Mouse (Mus musculus): Measurements from ENCODE around the gene Snrpd3. TPM values are rescaled to one million over a fixed set of nuclear protein-coding genes. Genes with fewer than 3 reads are reported as not detected.

Snrpd3 gene
- polyA plus RNA-seq, 1 experiment, result 18.1 TPM

DNA sequence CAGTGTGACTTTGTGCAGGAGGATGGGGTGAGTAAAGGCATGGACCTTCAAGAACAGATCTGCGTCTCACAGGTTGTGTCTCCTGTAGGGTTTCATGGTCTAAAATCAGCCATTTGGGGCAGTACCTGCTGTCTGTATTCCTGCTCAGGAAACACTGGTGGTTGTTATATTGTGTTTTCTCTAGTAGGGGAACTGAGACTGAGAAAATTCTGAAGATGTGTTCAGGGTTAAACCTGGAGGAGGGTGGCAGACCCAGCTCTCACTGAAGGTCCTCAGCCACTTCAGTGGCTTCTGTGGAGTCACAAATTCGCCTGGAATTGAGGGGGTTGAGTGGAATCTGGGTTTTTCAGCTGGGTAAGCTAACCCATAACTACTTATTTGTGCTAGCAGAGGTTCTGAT lies 13.0 kb downstream of the Snrpd3 start:
- Histone ChIP-seq H3K36me3 (replicated peaks; ENCODE audit: low read length) (peaks cover 68% of the 10 kb centered on the region), H3K9me3 (no peaks in the 10 kb centered on the region)
- TF ChIP-seq GATA1 (IDR thresholded peaks at IDR 0.05; ENCODE audit: borderline replicate concordance, low read length), result no peak
- TF ChIP-seq FLI1 (IDR thresholded peaks at IDR 0.05; ENCODE audit: low read length), result no peak

GRCm38 (mm10) chr10:75531532-75532090 lies 14.3 kb downstream of the Snrpd3 start:
- no peak for TF ChIP-seq GATA1 (IDR thresholded peaks at IDR 0.05; ENCODE audit: borderline replicate concordance, low read length)
- TF ChIP-seq FLI1 (IDR thresholded peaks at IDR 0.05; ENCODE audit: low read length), result no peak
- Histone ChIP-seq H3K9me3 (no peaks in the 10 kb centered on the region), H3K36me3 (replicated peaks; ENCODE audit: low read length) (peaks cover 71% of the 10 kb centered on the region)

More for the DNA sequence above, 13.0 kb downstream of the Snrpd3 start:
- H3K4me1 ChIP-seq, result peaks cover 32% of the 10 kb centered on the region
- H3K27me3 ChIP-seq (replicated peaks), result no peaks in the 10 kb centered on the region
- no peak overlapping the region for H3K4me3 ChIP-seq (replicated peaks)

DNA sequence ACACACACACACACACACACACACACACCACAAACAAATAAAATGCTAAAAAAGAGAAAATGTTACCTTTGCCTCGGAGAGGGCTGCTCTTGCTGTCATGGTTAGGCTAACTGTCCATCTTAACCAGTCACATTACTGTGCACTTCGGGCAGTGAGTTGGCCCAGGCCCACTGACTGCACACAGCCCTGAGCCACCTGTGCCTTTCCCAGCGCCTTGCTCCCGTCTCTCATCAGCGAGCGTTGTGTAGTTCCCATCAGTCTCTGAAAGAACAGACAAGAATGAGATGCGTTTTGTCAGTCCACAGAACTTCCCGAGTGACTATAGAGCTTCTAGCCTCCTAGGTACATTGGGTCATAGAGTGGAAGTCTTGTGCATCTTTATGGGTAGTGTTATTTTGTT lies 16.9 kb downstream of the Snrpd3 start:
- Histone ChIP-seq H3K9me3 (peaks cover 6% of the 10 kb centered on the region; the same call in 1 of the 2 replicates), H3K27me3 (replicated peaks) (no peaks in the 10 kb centered on the region), H3K4me1 (peaks cover 28% of the 10 kb centered on the region), H3K36me3 (replicated peaks; ENCODE audit: low read length) (peaks cover 67% of the 10 kb centered on the region), H3K4me3 (replicated peaks) (no peak overlapping the region)
- TF ChIP-seq FLI1 (IDR thresholded peaks at IDR 0.05; ENCODE audit: low read length) (no peak), GATA1 (IDR thresholded peaks at IDR 0.05; ENCODE audit: borderline replicate concordance, low read length) (no peak)

More at GRCm38 (mm10) chr10:75531532-75532090, 14.3 kb downstream of the Snrpd3 start:
- Histone ChIP-seq H3K27me3 (replicated peaks) (no peaks in the 10 kb centered on the region), H3K4me3 (replicated peaks) (peak overlapping the region; percentile 50), H3K4me1 (peaks cover 28% of the 10 kb centered on the region)

- peaks cover 26% of the 10 kb centered on the region for H3K4me1 ChIP-seq
- H3K36me3 ChIP-seq (replicated peaks; ENCODE audit: low read length), result peaks cover 62% of the 10 kb centered on the region
- no peak overlapping the region for H3K4me3 ChIP-seq (replicated peaks)
- TF ChIP-seq FLI1 (IDR thresholded peaks at IDR 0.05; ENCODE audit: low read length) (no peak), GATA1 (IDR thresholded peaks at IDR 0.05; ENCODE audit: borderline replicate concordance, low read length) (no peak)
- H3K9me3 ChIP-seq, result peaks cover 6% of the 10 kb centered on the region; the same call in 1 of the 2 replicates
- peaks cover 2% of the 10 kb centered on the region for H3K27me3 ChIP-seq (replicated peaks)
Observed at GRCm38 (mm10) chr10:75534934-75535333, 17.6 kb downstream of the Snrpd3 start.

DNA sequence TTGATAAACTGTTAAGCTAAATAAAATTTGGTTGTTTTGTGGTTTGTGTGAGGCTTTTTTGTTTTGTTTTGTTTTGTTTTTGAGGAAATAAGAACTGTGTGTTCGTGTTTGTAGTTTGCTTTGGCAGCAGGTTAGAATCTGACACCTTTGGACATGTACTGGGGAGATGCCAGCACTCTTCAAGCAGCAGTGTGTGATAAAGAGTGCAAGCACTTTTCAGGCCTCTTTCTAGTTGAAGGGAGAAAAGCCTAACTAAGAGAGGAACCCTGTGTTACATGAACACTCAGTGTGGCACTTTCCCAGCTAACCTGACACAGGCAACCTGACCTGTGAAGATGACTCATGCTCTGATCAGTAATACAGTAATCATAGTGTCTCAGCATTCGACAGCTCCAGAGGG lies 18.1 kb downstream of the Snrpd3 start:
- TF ChIP-seq FLI1 (IDR thresholded peaks at IDR 0.05; ENCODE audit: low read length) (no peak), GATA1 (IDR thresholded peaks at IDR 0.05; ENCODE audit: borderline replicate concordance, low read length) (no peak)
- H3K4me1 ChIP-seq, result peaks cover 22% of the 10 kb centered on the region
- peaks cover 6% of the 10 kb centered on the region; the same call in 1 of the 2 replicates for H3K9me3 ChIP-seq
- peaks cover 2% of the 10 kb centered on the region for H3K27me3 ChIP-seq (replicated peaks)
- H3K4me3 ChIP-seq (replicated peaks), result no peak overlapping the region
- peaks cover 60% of the 10 kb centered on the region for H3K36me3 ChIP-seq (replicated peaks; ENCODE audit: low read length)

DNA sequence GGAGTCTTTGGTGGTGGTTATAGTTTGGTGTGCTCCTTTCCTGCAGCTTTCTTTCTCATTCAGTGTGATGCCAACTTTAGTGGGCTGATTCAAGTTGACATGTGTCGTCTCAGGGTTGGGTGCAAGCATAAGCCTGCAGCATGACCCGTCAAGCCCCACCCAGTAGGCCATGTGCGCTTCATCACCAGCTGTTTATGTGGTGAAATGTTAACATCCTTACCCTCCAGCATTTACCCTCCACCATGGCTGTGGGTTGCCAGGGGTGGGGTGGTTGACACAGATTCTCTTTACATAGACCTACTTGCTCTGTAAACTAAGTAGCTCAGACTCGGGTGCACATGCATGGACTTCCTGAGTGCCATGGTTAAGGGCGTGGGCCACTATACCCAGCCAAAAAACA lies 18.8 kb downstream of the Snrpd3 start:
- TF ChIP-seq GATA1 (IDR thresholded peaks at IDR 0.05; ENCODE audit: borderline replicate concordance, low read length), result no peak
- TF ChIP-seq FLI1 (IDR thresholded peaks at IDR 0.05; ENCODE audit: low read length), result no peak
- Histone ChIP-seq H3K4me3 (replicated peaks) (peak overlapping the region; percentile 10), H3K27me3 (replicated peaks) (peaks cover 2% of the 10 kb centered on the region), H3K4me1 (peaks cover 15% of the 10 kb centered on the region), H3K36me3 (replicated peaks; ENCODE audit: low read length) (peaks cover 60% of the 10 kb centered on the region), H3K9me3 (peaks cover 6% of the 10 kb centered on the region; the same call in 1 of the 2 replicates)

DNA sequence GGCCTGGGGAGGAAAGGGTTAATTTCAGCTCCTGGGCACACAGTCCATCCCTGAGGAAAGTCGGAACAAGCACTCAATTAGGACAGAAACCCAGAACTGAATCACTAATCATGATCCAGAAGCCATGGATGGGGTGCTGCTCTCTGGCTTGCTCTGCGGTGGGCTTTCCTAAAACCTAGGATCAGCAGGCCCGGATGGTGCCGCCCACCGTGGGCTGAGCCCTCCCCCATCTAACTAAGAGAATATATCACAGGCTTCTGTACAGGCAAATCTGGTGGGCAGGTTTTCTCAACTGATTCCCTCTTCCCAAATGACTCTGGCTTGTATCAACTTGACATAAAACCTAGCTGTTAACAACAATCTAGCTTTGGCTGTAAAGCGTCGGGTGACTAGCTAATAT lies 30.6 kb downstream of the Snrpd3 start:
- Histone ChIP-seq H3K36me3 (replicated peaks; ENCODE audit: low read length) (no peaks in the 10 kb centered on the region), H3K4me3 (replicated peaks) (no peak overlapping the region), H3K27me3 (replicated peaks) (peaks cover 35% of the 10 kb centered on the region), H3K4me1 (peaks cover 22% of the 10 kb centered on the region), H3K9me3 (peaks cover 17% of the 10 kb centered on the region)
- TF ChIP-seq FLI1 (IDR thresholded peaks at IDR 0.05; ENCODE audit: low read length), result no peak
- TF ChIP-seq GATA1 (IDR thresholded peaks at IDR 0.05; ENCODE audit: borderline replicate concordance, low read length), result no peak

DNA sequence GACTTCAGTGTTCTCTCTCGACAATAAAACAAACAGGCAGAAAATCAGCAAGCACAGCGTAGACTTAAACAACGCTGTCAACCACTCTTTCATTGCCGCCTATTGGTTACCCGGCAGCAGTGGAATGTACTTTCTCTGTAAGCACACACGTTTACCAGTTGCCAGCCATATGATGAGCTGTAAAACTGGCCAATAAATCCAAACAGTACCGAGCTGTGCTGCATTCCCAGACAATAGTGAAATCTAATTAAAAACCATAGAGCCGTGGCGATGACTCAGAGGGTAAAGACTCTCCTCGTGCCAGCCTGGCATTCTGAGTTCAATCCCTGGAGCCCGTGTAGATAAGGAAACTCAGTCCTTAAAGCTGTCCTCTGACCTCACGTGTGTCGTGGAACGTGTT lies 31.1 kb downstream of the Snrpd3 start:
- H3K4me1 ChIP-seq, result peaks cover 28% of the 10 kb centered on the region
- TF ChIP-seq FLI1 (IDR thresholded peaks at IDR 0.05; ENCODE audit: low read length) (no peak), GATA1 (IDR thresholded peaks at IDR 0.05; ENCODE audit: borderline replicate concordance, low read length) (no peak)
- no peaks in the 10 kb centered on the region for H3K36me3 ChIP-seq (replicated peaks; ENCODE audit: low read length)
- H3K4me3 ChIP-seq (replicated peaks), result no peak overlapping the region
- H3K9me3 ChIP-seq, result peaks cover 13% of the 10 kb centered on the region
- peaks cover 39% of the 10 kb centered on the region for H3K27me3 ChIP-seq (replicated peaks)

- TF ChIP-seq FLI1 (IDR thresholded peaks at IDR 0.05; ENCODE audit: low read length) (no peak), GATA1 (IDR thresholded peaks at IDR 0.05; ENCODE audit: borderline replicate concordance, low read length) (no peak)
- H3K4me3 ChIP-seq (replicated peaks), result no peak overlapping the region
- no peaks in the 10 kb centered on the region for H3K36me3 ChIP-seq (replicated peaks; ENCODE audit: low read length)
- H3K4me1 ChIP-seq, result peaks cover 39% of the 10 kb centered on the region
- H3K27me3 ChIP-seq (replicated peaks), result peaks cover 45% of the 10 kb centered on the region
- H3K9me3 ChIP-seq, result peaks cover 9% of the 10 kb centered on the region
Observed at GRCm38 (mm10) chr10:75549886-75550285, 32.5 kb downstream of the Snrpd3 start.

DNA sequence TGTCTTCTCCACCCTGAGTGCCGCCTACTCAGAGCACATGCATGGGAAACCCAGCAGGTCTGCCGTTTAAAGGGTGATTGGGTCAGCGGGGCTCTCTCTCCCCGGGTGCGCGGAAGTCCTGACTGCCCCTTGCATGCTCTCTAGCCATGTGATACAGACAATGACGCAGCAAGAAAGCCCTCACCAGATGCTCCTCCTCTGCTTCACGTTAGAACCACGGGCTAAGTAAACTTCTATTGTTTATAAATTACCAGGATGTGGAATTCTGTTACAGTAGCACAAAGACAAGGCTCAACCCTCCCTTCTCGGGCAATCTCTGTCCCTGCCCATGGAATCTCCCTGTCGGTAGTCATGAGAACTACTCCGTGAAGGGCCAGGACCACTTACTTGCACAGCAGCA lies 33.8 kb downstream of the Snrpd3 start:
- Histone ChIP-seq H3K36me3 (replicated peaks; ENCODE audit: low read length) (no peaks in the 10 kb centered on the region), H3K9me3 (no peaks in the 10 kb centered on the region), H3K27me3 (replicated peaks) (peaks cover 53% of the 10 kb centered on the region), H3K4me3 (replicated peaks) (peak overlapping the region; percentile 9), H3K4me1 (peaks cover 52% of the 10 kb centered on the region)
- TF ChIP-seq FLI1 (IDR thresholded peaks at IDR 0.05; ENCODE audit: low read length), result no peak
- no peak for TF ChIP-seq GATA1 (IDR thresholded peaks at IDR 0.05; ENCODE audit: borderline replicate concordance, low read length)
